Mouse (Mus musculus): ENCODE data around the gene Abhd14a. TPM values are rescaled to one million over a fixed set of nuclear protein-coding genes. Genes with fewer than 3 reads are reported as not detected.

The Abhd14a gene
- polyA plus RNA-seq, 1 experiment from 2014 or later: 75.2 TPM

GRCm38 (mm10) chr9:106476002-106476923 is 28.8 kb upstream of the Abhd14a start:
- H3K9me3 ChIP-seq: no peaks in the 10 kb centered on the region
- H3K27ac ChIP-seq: peak overlapping the region; percentile 85
- H3K4me1 ChIP-seq: peaks cover 58% of the 10 kb centered on the region
- peak overlapping the region; percentile 95 for H3K4me2 ChIP-seq
- H3K9ac ChIP-seq: peak overlapping the region; percentile 61
- ATAC-seq (ENCODE audit: insufficient number of reproducible peaks, insufficient read depth, low FRiP score, low TSS enrichment, low read depth): peak; percentile 23; the same call in 1 of the 2 replicates
- no peaks in the 10 kb centered on the region for H3K27me3 ChIP-seq
- WGBS: 21% methylated on average over 16 of the region's 16 CpGs
- peaks cover 18% of the 10 kb centered on the region for H3K36me3 ChIP-seq
- peak overlapping the region; percentile 77 for H3K4me3 ChIP-seq

GRCm38 (mm10) chr9:106475663-106476001 is 28.2 kb upstream of the Abhd14a start, which contains the start of gene Rrp9:
TSS of gene Rrp9 (plus strand) at chr9:106475963.
- WGBS: 86% methylated on average over 10 of the region's 10 CpGs
- Histone ChIP-seq H3K4me3 (peak within 1 kb of the TSS; percentile 77), H3K4me2 (peak within 1 kb of the TSS; percentile 95), H3K9me3 (no peaks in the 10 kb centered on the region), H3K36me3 (peaks cover 12% of the 10 kb centered on the region), H3K27me3 (no peaks in the 10 kb centered on the region), H3K4me1 (peaks cover 58% of the 10 kb centered on the region), H3K9ac (peak within 1 kb of the TSS; percentile 61), H3K27ac (peak within 1 kb of the TSS; percentile 85)
- ATAC-seq (ENCODE audit: insufficient number of reproducible peaks, insufficient read depth, low FRiP score, low TSS enrichment, low read depth): no peak

- Histone ChIP-seq H3K36me3 (peaks cover 6% of the 10 kb centered on the region), H3K4me1 (peaks cover 58% of the 10 kb centered on the region), H3K4me2 (peak overlapping the region; percentile 33), H3K4me3 (no peak overlapping the region), H3K27me3 (no peaks in the 10 kb centered on the region), H3K9ac (peak overlapping the region; percentile 61), H3K9me3 (no peaks in the 10 kb centered on the region), H3K27ac (no peak overlapping the region)
- ATAC-seq (ENCODE audit: insufficient number of reproducible peaks, insufficient read depth, low FRiP score, low TSS enrichment, low read depth): no peak
- 63% methylated on average over 7 of the region's 7 CpGs for WGBS
Observed at GRCm38 (mm10) chr9:106475046-106475445, 27.6 kb upstream of the Abhd14a start.

- Histone ChIP-seq H3K27ac (no peak overlapping the region), H3K4me2 (peak overlapping the region; percentile 33), H3K4me1 (peaks cover 58% of the 10 kb centered on the region), H3K36me3 (peaks cover 2% of the 10 kb centered on the region; the same call in 1 of the 2 replicates), H3K27me3 (no peaks in the 10 kb centered on the region), H3K4me3 (no peak overlapping the region), H3K9me3 (no peaks in the 10 kb centered on the region), H3K9ac (peak overlapping the region; percentile 61)
- WGBS: 6% methylated on average over 6 of the region's 6 CpGs
- ATAC-seq (ENCODE audit: insufficient number of reproducible peaks, insufficient read depth, low FRiP score, low TSS enrichment, low read depth): no peak
Observed at GRCm38 (mm10) chr9:106474456-106474855, 27.0 kb upstream of the Abhd14a start.

GRCm38 (mm10) chr9:106473753-106474105 is 26.3 kb upstream of the Abhd14a start:
- Histone ChIP-seq H3K4me2 (no peak overlapping the region), H3K27ac (no peak overlapping the region), H3K36me3 (no peaks in the 10 kb centered on the region), H3K4me1 (peaks cover 57% of the 10 kb centered on the region), H3K9me3 (no peaks in the 10 kb centered on the region), H3K9ac (0 out of 2 replicates have a peak overlapping the region, but pooled peaks have one; percentile 61), H3K27me3 (no peaks in the 10 kb centered on the region), H3K4me3 (no peak overlapping the region)
- ATAC-seq (ENCODE audit: insufficient number of reproducible peaks, insufficient read depth, low FRiP score, low TSS enrichment, low read depth): no peak
- 70% methylated on average over 5 of the region's 5 CpGs for WGBS

GRCm38 (mm10) chr9:106473081-106473752 is 25.7 kb upstream of the Abhd14a start:
- Histone ChIP-seq H3K9ac (no peak overlapping the region), H3K4me3 (no peak overlapping the region), H3K4me1 (peaks cover 53% of the 10 kb centered on the region), H3K9me3 (no peaks in the 10 kb centered on the region), H3K27me3 (no peaks in the 10 kb centered on the region), H3K27ac (no peak overlapping the region), H3K36me3 (no peaks in the 10 kb centered on the region), H3K4me2 (no peak overlapping the region)
- WGBS: 86% methylated on average over 16 of the region's 16 CpGs
- ATAC-seq (ENCODE audit: insufficient number of reproducible peaks, insufficient read depth, low FRiP score, low TSS enrichment, low read depth): no peak

- ATAC-seq (ENCODE audit: insufficient number of reproducible peaks, insufficient read depth, low FRiP score, low TSS enrichment, low read depth): no peak
Observed at GRCm38 (mm10) chr9:106472321-106472720, 24.8 kb upstream of the Abhd14a start.

GRCm38 (mm10) chr9:106471892-106472291 is 24.4 kb upstream of the Abhd14a start:
- H3K4me3 ChIP-seq: peak overlapping the region; percentile 17
- no peaks in the 10 kb centered on the region for H3K36me3 ChIP-seq
- no peaks in the 10 kb centered on the region for H3K27me3 ChIP-seq
- peak overlapping the region; percentile 57; the same call in 1 of the 2 replicates for H3K27ac ChIP-seq
- peaks cover 46% of the 10 kb centered on the region for H3K4me1 ChIP-seq
- no peak for ATAC-seq (ENCODE audit: insufficient number of reproducible peaks, insufficient read depth, low FRiP score, low TSS enrichment, low read depth)
- 12% methylated on average over 5 of the region's 5 CpGs for WGBS
- no peaks in the 10 kb centered on the region for H3K9me3 ChIP-seq
- 0 out of 2 replicates have a peak overlapping the region, but pooled peaks have one; percentile 51 for H3K9ac ChIP-seq
- peak overlapping the region; percentile 44 for H3K4me2 ChIP-seq

More at GRCm38 (mm10) chr9:106472321-106472720, 24.8 kb upstream of the Abhd14a start:
- Histone ChIP-seq H3K4me1 (peaks cover 46% of the 10 kb centered on the region), H3K27me3 (no peaks in the 10 kb centered on the region), H3K4me2 (0 out of 2 replicates have a peak overlapping the region, but pooled peaks have one; percentile 44), H3K9me3 (no peaks in the 10 kb centered on the region), H3K27ac (peak overlapping the region; percentile 57), H3K36me3 (no peaks in the 10 kb centered on the region), H3K4me3 (no peak overlapping the region), H3K9ac (0 out of 2 replicates have a peak overlapping the region, but pooled peaks have one; percentile 51)
- 69% methylated on average over 4 of the region's 4 CpGs for WGBS

GRCm38 (mm10) chr9:106470991-106471750 is 23.7 kb upstream of the Abhd14a start:
- H3K36me3 ChIP-seq: no peaks in the 10 kb centered on the region
- no peak overlapping the region for H3K4me3 ChIP-seq
- 59% methylated on average over 14 of the region's 14 CpGs for WGBS
- H3K9ac ChIP-seq: 0 out of 2 replicates have a peak overlapping the region, but pooled peaks have one; percentile 51
- H3K4me2 ChIP-seq: peak overlapping the region; percentile 44
- no peak for ATAC-seq (ENCODE audit: insufficient number of reproducible peaks, insufficient read depth, low FRiP score, low TSS enrichment, low read depth)
- H3K27ac ChIP-seq: peak overlapping the region; percentile 28; the same call in 1 of the 2 replicates
- H3K27me3 ChIP-seq: no peaks in the 10 kb centered on the region
- H3K4me1 ChIP-seq: peaks cover 41% of the 10 kb centered on the region
- H3K9me3 ChIP-seq: no peaks in the 10 kb centered on the region

GRCm38 (mm10) chr9:106469776-106470175 is 22.3 kb upstream of the Abhd14a start:
- Histone ChIP-seq H3K4me1 (peaks cover 40% of the 10 kb centered on the region), H3K9ac (no peak overlapping the region), H3K27ac (no peak overlapping the region), H3K4me2 (no peak overlapping the region), H3K36me3 (no peaks in the 10 kb centered on the region), H3K4me3 (no peak overlapping the region), H3K27me3 (no peaks in the 10 kb centered on the region; the same call in 1 of the 2 replicates), H3K9me3 (no peaks in the 10 kb centered on the region)
- WGBS: 53% methylated on average over 9 of the region's 9 CpGs
- ATAC-seq (ENCODE audit: insufficient number of reproducible peaks, insufficient read depth, low FRiP score, low TSS enrichment, low read depth): no peak

- H3K4me1 ChIP-seq: peaks cover 40% of the 10 kb centered on the region
- no peak for ATAC-seq (ENCODE audit: insufficient number of reproducible peaks, insufficient read depth, low FRiP score, low TSS enrichment, low read depth)
Observed at GRCm38 (mm10) chr9:106469317-106469716, 21.8 kb upstream of the Abhd14a start.

More at GRCm38 (mm10) chr9:106469317-106469716, 21.8 kb upstream of the Abhd14a start:
- Histone ChIP-seq H3K4me3 (no peak overlapping the region), H3K4me2 (no peak overlapping the region), H3K36me3 (peaks cover 1% of the 10 kb centered on the region; the same call in 1 of the 2 replicates), H3K27ac (no peak overlapping the region), H3K27me3 (peaks cover 3% of the 10 kb centered on the region; the same call in 1 of the 2 replicates), H3K9ac (no peak overlapping the region), H3K9me3 (no peaks in the 10 kb centered on the region)
- WGBS: 61% methylated on average over 6 of the region's 6 CpGs
